Mouse (Mus musculus) bone marrow macrophage, adult 2 months (primary cell): Measurements from ENCODE around the gene Phxr2.

ENCODE experiments used
- CTCF ChIP-seq: IDR thresholded peaks from 2 replicates; pipeline ENCODE4 v1.5.1; 2012; ENCODE audit warnings: low read depth, mild to moderate bottlenecking, low read length, moderate library complexity
- POLR2A ChIP-seq: IDR thresholded peaks from 2 replicates; pipeline ENCODE4 v1.6.1; 2012; ENCODE audit warnings: mild to moderate bottlenecking, low read depth, low read length, borderline replicate concordance

- TF ChIP-seq POLR2A = no peak
- no peak for TF ChIP-seq CTCF
Measured at GRCm38 (mm10) chr10:99117876-99118275, 8.2 kb downstream of the Phxr2 start.
